Mouse (Mus musculus): Measurements from ENCODE around the gene Frat1. TPM values are rescaled to one million over a fixed set of nuclear protein-coding genes. Genes with fewer than 3 reads are reported as not detected.
A peak's percentile ranks its signal among the peaks of the same experiment; 100 is the strongest.

Frat1 gene
- polyA plus RNA-seq, 1 experiment: 9.3 TPM

DNA sequence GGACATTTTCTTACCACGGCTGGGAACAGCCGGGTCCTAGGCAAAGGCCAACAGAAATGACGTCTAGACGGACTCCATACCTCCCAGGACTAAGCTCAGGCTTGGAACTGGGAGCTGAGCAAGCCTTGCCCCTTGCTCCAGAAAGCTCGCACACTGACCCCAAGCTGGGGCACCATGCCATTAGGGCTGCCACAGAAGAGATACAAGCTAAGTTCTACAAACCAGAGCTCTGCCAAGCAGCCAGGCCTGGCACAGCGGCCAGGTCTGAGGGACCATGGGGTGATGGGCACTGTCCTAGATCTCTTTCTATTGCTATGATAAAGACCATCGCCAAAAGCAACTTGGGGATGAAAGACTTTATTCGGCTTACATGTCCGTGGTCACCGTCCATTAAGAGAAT is 17.2 kb upstream of the Frat1 start:
- H3K4me3 ChIP-seq (ENCODE audit: insufficient read depth, low read length): no peak overlapping the region
- no peak overlapping the region for H3K27ac ChIP-seq (ENCODE audit: insufficient read depth, low read length)
- no peaks in the 10 kb centered on the region for H3K4me1 ChIP-seq (ENCODE audit: control insufficient read depth, insufficient read depth, low read length)
- TF ChIP-seq CTCF (IDR thresholded peaks at IDR 0.05; ENCODE audit: extremely low read depth, insufficient read depth, low read length): no peak
- TF ChIP-seq POLR2A (IDR thresholded peaks at IDR 0.05; ENCODE audit: extremely low read depth, insufficient read depth, low read length): no peak

DNA sequence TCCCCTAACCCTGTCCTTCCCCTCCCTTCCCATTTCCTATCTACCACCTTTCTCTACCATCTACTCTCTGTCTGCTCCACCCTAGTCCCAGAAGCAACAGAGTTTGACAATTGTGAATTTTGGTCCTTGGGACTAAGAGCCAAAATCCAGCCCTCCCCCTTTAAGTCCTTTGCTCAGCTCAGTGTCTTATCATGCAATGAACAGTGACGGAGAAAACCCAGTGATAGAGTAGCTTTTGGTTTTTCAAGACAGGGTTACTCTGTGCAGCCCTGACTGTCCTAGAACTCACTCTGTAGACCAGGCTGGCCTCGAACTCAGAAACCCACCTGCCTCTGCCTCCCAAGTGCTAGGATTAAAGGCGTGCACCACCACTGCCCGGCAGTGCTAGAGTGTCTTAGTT is 16.4 kb upstream of the Frat1 start:
- TF ChIP-seq CTCF (IDR thresholded peaks at IDR 0.05; ENCODE audit: extremely low read depth, insufficient read depth, low read length) (no peak), POLR2A (IDR thresholded peaks at IDR 0.05; ENCODE audit: extremely low read depth, insufficient read depth, low read length) (no peak)
- Histone ChIP-seq H3K4me3 (ENCODE audit: insufficient read depth, low read length) (no peak overlapping the region), H3K27ac (ENCODE audit: insufficient read depth, low read length) (no peak overlapping the region), H3K4me1 (ENCODE audit: control insufficient read depth, insufficient read depth, low read length) (no peaks in the 10 kb centered on the region)

DNA sequence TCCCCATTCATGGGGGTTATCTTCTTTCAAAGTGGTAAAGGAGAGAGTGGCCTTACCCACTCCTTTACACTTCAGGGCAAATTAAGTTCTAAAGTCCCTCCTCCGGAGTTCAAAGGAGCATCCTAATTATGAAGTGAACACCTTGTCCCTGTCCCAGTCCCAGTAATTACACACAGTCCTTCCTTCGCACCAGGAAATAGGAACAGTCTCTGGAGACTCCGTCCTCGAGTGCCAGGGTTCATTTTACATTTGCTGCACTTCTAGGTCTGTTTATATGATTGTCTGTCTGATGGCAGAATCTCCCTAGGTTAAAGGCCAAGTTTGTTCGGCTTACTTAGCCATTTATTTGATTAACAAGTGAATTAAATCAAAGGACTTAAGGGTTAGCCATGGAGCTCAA is 13.4 kb upstream of the Frat1 start:
- Histone ChIP-seq H3K27ac (ENCODE audit: insufficient read depth, low read length) (no peak overlapping the region), H3K4me3 (ENCODE audit: insufficient read depth, low read length) (no peak overlapping the region), H3K4me1 (ENCODE audit: control insufficient read depth, insufficient read depth, low read length) (no peaks in the 10 kb centered on the region)
- no peak for TF ChIP-seq CTCF (IDR thresholded peaks at IDR 0.05; ENCODE audit: extremely low read depth, insufficient read depth, low read length)
- no peak for TF ChIP-seq POLR2A (IDR thresholded peaks at IDR 0.05; ENCODE audit: extremely low read depth, insufficient read depth, low read length)

DNA sequence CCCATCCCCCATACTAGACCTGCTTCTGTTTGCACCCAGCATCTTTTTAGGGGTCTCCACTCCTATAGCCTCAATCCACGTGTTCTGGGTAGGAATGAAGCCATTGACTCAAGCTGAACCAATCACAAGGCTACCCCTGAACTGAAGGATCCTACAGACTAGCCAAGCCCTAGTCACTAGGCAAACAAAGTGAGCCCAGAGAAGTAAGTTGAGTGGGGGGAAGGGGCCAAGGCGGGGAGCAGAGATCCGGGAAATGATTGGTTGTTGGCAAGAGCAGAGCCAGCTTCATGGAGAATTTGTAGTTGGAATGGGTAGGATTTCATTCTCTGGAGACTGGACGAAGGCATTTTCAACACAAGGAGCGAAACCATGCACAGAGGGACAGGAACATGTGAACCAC is 12.9 kb upstream of the Frat1 start:
- Histone ChIP-seq H3K4me1 (ENCODE audit: control insufficient read depth, insufficient read depth, low read length) (no peaks in the 10 kb centered on the region), H3K27ac (ENCODE audit: insufficient read depth, low read length) (no peak overlapping the region), H3K4me3 (ENCODE audit: insufficient read depth, low read length) (no peak overlapping the region)
- TF ChIP-seq POLR2A (IDR thresholded peaks at IDR 0.05; ENCODE audit: extremely low read depth, insufficient read depth, low read length) (no peak), CTCF (IDR thresholded peaks at IDR 0.05; ENCODE audit: extremely low read depth, insufficient read depth, low read length) (no peak)

DNA sequence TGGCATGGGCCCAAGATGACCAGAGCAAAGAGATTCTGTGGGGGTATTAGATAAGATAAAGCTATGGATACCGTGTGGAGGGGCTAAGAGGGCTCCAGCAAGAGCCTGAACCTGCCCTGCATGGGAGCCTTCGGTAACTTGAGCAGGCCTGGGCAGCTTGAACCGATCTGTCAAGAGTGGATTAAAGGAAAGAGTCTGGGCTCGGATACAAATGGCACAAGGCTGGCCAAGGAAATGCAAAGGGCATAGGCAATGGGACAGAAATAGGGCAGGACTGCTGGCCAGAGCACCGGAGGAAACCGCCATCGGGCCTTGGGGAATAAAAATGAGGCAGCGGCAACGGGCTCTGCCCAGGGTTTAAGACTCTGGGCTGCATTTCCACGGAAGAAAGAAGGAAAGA is 12.4 kb upstream of the Frat1 start:
- Histone ChIP-seq H3K4me1 (ENCODE audit: control insufficient read depth, insufficient read depth, low read length) (no peaks in the 10 kb centered on the region), H3K27ac (ENCODE audit: insufficient read depth, low read length) (no peak overlapping the region), H3K4me3 (ENCODE audit: insufficient read depth, low read length) (no peak overlapping the region)
- TF ChIP-seq CTCF (IDR thresholded peaks at IDR 0.05; ENCODE audit: extremely low read depth, insufficient read depth, low read length) (no peak), POLR2A (IDR thresholded peaks at IDR 0.05; ENCODE audit: extremely low read depth, insufficient read depth, low read length) (no peak)

DNA sequence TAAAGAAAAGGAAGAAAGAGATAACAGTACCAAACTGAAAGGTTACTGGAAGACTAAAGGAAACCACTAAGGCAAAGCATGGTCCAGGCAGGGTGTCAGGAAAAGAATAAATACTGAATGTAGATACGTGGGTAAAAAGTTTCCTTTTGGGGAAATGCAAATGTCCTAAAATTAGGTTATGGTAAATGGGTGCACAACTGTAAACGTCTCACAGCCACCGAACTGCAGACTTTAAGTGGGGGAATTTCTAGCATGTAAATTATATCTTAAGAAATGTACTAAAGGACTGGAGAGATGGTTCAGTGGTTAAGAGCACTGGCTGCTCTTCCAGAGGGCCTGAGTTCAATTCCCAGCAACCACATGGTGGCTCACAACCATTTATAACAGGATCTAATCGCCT is 11.0 kb upstream of the Frat1 start:
- Histone ChIP-seq H3K27ac (ENCODE audit: insufficient read depth, low read length) (no peak overlapping the region), H3K4me1 (ENCODE audit: control insufficient read depth, insufficient read depth, low read length) (no peaks in the 10 kb centered on the region), H3K4me3 (ENCODE audit: insufficient read depth, low read length) (no peak overlapping the region)
- TF ChIP-seq POLR2A (IDR thresholded peaks at IDR 0.05; ENCODE audit: extremely low read depth, insufficient read depth, low read length): no peak
- no peak for TF ChIP-seq CTCF (IDR thresholded peaks at IDR 0.05; ENCODE audit: extremely low read depth, insufficient read depth, low read length)

DNA sequence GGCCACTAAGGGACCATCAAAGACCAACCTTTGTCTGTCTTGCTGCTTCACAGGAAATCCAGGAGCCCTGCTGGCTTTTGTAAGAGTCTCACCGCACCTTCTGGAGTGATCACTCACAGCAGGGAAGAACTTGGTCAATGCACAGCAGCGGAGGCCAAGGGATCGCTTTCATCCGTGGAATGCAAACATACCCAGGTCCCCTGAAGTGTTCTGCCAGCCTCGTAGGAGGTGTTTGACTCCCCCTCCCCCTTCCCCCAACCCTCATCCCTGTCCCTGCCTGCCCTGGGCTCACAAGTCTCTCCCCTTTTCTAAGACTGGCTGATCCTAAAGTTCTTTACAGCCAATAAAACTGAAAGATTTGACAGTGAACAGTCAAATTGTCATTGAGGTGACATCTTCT is 8.3 kb upstream of the Frat1 start:
- Histone ChIP-seq H3K4me3 (ENCODE audit: insufficient read depth, low read length) (no peak overlapping the region), H3K27ac (ENCODE audit: insufficient read depth, low read length) (no peak overlapping the region), H3K4me1 (ENCODE audit: control insufficient read depth, insufficient read depth, low read length) (no peaks in the 10 kb centered on the region)
- TF ChIP-seq POLR2A (IDR thresholded peaks at IDR 0.05; ENCODE audit: extremely low read depth, insufficient read depth, low read length): no peak

DNA sequence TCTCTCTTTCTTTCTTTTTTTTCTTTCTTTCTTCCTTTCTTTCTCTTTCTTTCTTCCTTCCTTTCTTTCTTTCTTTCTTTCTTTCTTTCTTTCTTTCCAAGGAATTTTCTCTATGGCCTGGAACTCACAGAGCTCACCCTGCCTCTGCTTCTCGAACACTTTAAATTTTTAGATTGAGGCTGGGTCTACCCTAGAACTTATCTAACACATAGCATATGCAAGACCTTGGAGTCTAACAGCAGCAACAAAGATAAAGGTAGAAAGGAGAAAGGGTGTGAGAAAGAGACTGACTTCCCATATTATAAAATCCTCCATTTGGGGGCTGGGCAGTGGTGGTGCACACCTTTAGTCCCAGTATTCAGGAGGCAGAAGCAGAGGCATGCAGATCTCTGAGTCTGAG is 7.2 kb upstream of the Frat1 start:
- TF ChIP-seq POLR2A (IDR thresholded peaks at IDR 0.05; ENCODE audit: extremely low read depth, insufficient read depth, low read length) (no peak), CTCF (IDR thresholded peaks at IDR 0.05; ENCODE audit: extremely low read depth, insufficient read depth, low read length) (no peak)
- Histone ChIP-seq H3K27ac (ENCODE audit: insufficient read depth, low read length) (no peak overlapping the region), H3K4me1 (ENCODE audit: control insufficient read depth, insufficient read depth, low read length) (no peaks in the 10 kb centered on the region), H3K4me3 (ENCODE audit: insufficient read depth, low read length) (no peak overlapping the region)

DNA sequence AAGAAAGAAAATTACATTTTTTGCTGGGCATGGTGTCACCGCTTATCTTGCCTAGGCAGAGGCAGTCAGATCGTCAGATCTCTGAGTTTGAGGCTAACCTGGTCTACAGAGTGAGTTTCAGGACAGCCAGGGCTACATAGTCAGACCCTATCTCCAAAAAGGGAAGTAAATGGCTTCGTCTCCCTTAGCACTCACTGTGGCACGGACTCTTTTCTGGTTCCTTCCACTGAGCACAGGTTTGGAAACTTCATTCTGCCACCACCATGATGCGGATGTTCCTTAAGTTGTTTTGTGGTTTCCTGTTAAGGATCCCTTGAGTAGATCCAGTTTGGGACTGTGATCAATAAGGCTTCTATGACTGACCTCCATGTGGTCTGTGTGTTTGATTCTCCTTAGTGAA is 4.8 kb upstream of the Frat1 start:
- Histone ChIP-seq H3K27ac (ENCODE audit: insufficient read depth, low read length) (no peak overlapping the region), H3K4me1 (ENCODE audit: control insufficient read depth, insufficient read depth, low read length) (no peaks in the 10 kb centered on the region), H3K4me3 (ENCODE audit: insufficient read depth, low read length) (no peak overlapping the region)
- TF ChIP-seq CTCF (IDR thresholded peaks at IDR 0.05; ENCODE audit: extremely low read depth, insufficient read depth, low read length): no peak
- TF ChIP-seq POLR2A (IDR thresholded peaks at IDR 0.05; ENCODE audit: extremely low read depth, insufficient read depth, low read length): no peak

DNA sequence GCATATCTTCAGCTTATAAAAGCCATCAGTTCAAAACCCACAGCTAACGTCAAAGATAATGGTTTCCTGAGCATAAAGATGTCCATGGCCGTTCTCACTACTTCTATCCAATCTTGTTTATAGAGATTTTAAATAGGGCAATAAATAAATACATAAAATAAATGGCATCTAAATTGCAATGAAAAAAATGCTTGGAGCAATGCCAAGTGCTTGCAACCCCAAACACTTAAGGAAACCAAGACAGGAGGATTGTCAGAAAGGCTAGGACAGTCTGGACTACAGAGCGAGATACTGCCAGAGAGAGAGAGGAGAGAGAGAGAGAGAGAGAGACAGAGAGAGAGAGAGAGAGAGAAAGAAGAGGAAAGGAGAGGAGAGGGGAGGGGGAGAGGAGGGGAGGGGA is 3.2 kb upstream of the Frat1 start:
- TF ChIP-seq CTCF (IDR thresholded peaks at IDR 0.05; ENCODE audit: extremely low read depth, insufficient read depth, low read length) (no peak), POLR2A (IDR thresholded peaks at IDR 0.05; ENCODE audit: extremely low read depth, insufficient read depth, low read length) (no peak)
- H3K4me1 ChIP-seq (ENCODE audit: control insufficient read depth, insufficient read depth, low read length): peaks cover 1% of the 10 kb centered on the region; the same call in 1 of the 2 replicates
- H3K4me3 ChIP-seq (ENCODE audit: insufficient read depth, low read length): no peak overlapping the region
- no peak overlapping the region for H3K27ac ChIP-seq (ENCODE audit: insufficient read depth, low read length)

DNA sequence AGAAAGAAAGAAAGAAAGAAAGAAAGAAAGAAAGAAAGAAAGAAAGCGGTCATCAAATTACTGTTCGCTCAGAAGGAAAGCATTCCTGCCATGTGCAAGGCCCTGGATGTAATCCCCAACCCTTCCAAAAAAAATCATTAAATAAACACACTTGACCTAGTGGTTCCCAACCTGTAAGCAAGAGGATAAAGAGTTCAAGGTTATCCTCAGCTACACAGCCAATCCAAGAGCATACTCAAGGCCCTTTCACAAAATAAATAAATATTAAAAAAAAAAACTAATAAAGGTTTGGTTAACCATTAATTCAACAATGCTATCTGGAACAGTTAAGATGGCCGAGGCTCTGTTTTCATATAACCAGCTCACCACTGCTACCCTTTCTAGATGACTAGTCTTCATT is 829 bp upstream of the Frat1 start:
- H3K27ac ChIP-seq (ENCODE audit: insufficient read depth, low read length): 0 out of 2 replicates have a peak overlapping the region, but pooled peaks have one; percentile 13
- H3K4me3 ChIP-seq (ENCODE audit: insufficient read depth, low read length): peak overlapping the region; percentile 55; the same call in 1 of the 2 replicates
- H3K4me1 ChIP-seq (ENCODE audit: control insufficient read depth, insufficient read depth, low read length): peaks cover 7% of the 10 kb centered on the region; the same call in 1 of the 2 replicates
- TF ChIP-seq CTCF (IDR thresholded peaks at IDR 0.05; ENCODE audit: extremely low read depth, insufficient read depth, low read length) (no peak), POLR2A (IDR thresholded peaks at IDR 0.05; ENCODE audit: extremely low read depth, insufficient read depth, low read length) (no peak)

Measured in cortical plate, adult 2 months (tissue).